Mouse (Mus musculus): ENCODE measurements at regions not wholly inside any gene's neighbourhood (a gene's known extent, or its start where the extent isn't known, plus 50 kb on each side); places are given as distances from the start of the nearest gene placed in this dataset.
"Not testable (repeated sequence)": the region's sequence is repeated elsewhere in the genome, so short reads cannot be mapped to it uniquely, and the experiment has no call there.

DNA sequence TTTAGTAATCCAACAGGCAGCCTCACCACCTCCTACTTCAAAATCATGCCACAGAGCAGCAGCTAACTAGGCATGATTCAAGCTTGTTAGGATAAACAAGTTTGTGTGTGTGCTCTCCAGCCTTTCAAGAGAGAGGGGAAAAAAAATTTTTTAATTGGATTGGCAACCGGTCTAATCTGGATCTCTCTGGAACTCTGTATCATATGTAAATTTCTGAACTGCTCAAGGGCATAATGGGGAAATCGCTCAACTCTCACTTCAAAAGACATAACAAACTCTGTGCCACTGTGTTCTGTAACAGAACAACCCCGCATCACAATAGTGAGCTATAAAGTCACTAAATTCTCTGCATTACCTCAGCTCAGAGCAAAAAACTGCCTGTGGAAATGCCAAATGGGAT, 147.9 kb upstream of the Krtap11-1 start:
- no peak for DNase-seq

DNA sequence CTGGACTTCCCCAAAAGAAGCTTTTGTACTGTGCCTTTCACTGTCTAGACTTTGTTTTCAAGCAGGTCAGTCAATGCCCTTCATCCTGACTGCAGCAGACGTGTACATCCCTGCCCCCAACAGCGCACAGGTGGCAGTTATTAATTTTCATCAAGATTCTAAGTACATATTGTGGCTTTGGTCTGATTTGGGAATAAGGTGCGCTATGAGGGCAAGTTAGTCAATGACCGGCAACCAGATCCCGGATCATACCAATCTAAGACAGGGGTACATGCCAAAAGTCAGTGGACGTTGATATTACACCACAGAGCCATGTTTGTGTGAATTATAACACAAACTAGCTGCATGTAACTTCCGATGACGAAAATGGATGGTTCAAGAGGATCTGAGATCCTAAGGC, 144.7 kb upstream of the Krtap11-1 start:
- DNase-seq = not testable (repeated sequence)

DNA sequence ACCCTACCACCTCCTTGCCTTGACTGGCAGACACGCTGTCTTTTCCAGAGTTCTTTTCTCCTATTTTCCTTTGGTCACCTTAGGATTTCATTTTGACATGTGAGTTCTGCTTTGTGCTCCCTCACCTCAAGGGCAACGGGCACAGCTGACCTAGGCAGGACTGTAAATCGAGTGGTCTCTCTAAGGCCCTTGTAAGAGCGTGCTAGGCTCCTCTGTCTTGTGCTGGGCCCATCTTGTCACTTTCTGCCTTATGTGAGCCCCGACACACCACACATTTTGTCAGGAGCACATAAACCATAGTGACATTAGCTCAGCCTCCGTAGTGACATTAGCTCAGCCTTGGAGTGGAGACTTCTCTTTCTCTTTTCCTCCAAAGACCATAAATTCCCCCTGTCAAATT, 133.3 kb upstream of the Krtap11-1 start:
- DNase-seq = no peak

DNA sequence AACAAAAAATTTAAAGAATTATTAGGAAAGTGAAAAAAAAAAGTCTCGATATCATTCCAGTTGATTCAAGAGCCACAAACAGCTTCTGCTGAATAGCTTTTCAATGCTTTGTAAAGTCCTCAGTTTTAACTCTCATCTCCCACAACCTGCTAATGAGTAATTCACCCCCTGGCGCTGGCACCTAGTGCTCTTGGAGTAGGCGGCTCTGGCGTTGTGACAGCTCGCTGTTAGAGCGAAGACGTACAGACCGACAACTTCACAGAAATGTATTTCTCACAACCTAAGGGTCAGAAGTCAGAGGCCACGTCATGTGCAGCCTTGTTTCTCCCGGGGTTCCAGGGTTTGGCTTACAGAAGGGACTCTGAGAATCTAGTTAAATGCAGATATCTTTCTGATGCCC, 132.2 kb upstream of the Krtap11-1 start:
- DNase-seq = no peak

GRCm38 (mm10) chr16:89702406-89702805, 131.4 kb upstream of the Krtap11-1 start:
- no peak for DNase-seq

DNA sequence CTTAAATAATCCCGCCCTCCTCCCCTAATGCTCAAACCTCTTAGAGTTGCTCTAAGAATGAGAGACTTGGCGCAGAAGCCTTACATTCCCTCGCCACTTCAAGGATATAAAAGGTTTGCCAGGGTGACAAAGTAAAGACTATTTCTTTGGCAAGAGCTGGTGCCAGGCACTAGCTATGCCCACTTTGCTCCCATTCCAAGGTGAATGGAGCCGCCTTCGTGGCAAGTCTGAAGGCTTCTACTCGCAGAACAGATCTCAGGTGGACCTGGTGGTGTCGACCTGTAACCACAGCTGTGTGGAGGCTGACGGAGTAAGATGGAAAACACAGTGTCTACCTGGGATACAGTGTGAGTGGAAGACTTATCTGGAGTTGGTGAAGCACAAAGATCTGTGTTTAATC, 130.8 kb upstream of the Krtap11-1 start:
- no peak for DNase-seq

GRCm38 (mm10) chr16:89699710-89700109, 128.7 kb upstream of the Krtap11-1 start:
- no peak for DNase-seq

DNA sequence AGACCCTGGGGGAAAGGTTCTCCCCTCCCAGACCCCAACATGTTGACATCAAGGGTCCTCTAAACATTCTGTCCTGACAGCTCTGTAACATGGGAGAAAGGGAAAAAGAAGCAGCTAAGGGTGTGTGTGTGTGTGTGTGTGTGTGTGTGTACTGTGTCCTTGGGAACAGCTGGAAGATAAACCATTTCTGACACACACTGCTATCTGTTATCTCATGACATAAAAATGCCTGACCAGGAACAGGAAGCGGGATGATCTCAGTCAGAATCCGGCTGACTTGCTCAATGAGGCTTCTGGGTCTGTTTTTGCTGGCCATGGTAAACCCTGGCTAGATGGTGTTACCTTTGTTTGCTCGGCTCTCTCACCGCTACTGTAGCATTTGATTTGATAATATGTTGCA, 124.8 kb upstream of the Krtap11-1 start:
- peak; percentile 24 for DNase-seq

DNA sequence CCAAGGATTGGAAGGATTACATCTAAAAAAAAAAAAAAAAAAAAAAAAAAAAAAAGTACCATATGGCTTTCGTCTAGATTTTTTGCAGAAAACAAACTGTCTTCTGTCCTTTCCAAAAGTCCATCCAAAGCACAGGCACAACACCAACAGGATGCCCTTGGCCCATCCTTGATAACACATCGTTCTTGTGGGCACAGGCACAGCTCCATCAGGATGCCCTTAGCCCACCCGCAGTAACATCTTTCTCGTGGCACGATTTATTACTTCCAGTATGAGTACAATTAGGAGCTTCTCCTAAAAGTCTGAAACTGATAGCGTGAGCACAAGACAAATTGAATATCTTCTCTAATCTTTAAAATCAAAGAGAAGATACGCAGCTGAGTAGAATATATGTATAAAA, 124.4 kb upstream of the Krtap11-1 start:
- no peak for DNase-seq

DNA sequence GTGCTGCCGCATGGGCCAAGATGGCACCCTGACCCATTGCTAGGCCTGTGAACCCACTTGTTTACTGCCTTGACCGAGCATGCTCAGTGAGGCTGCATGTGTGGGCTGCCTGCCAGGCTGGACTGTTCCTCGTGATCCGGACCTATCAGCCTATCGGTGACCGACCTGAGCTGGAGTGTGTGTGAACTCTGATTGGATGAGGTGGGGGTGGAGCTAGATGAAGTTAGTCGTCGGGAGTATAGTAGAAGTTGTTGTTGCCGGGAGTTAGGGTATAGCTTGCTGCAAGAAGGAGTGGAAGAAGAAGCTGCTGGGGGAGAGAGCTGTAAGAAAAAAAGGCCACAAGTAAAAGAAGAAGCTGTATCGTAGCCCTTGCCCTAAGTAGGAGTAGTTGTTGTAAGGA, 122.3 kb upstream of the Krtap11-1 start:
- no peak for DNase-seq

DNA sequence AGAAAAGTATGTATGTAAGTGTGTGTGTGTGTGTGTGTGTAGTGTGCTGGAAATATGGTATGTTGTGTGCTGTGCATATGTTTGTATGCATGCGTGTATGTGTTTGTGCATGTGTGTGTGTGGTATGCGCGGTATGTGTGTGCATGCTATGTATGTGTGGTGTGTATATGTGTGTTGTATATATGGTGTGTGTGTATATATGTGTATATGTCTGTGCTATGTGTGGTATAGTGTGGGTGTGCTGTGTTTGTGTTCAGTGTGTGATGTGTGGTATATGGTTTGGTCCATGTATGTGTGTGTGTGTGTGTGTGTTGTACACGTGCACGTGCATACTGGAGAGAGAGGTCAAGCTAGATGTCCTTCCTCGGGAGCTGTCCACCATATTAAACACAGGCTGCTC, 108.5 kb upstream of the Krtap11-1 start:
- DNase-seq = no peak

GRCm38 (mm10) chr16:89678446-89679015, 107.5 kb upstream of the Krtap11-1 start:
- no peak for DNase-seq

DNA sequence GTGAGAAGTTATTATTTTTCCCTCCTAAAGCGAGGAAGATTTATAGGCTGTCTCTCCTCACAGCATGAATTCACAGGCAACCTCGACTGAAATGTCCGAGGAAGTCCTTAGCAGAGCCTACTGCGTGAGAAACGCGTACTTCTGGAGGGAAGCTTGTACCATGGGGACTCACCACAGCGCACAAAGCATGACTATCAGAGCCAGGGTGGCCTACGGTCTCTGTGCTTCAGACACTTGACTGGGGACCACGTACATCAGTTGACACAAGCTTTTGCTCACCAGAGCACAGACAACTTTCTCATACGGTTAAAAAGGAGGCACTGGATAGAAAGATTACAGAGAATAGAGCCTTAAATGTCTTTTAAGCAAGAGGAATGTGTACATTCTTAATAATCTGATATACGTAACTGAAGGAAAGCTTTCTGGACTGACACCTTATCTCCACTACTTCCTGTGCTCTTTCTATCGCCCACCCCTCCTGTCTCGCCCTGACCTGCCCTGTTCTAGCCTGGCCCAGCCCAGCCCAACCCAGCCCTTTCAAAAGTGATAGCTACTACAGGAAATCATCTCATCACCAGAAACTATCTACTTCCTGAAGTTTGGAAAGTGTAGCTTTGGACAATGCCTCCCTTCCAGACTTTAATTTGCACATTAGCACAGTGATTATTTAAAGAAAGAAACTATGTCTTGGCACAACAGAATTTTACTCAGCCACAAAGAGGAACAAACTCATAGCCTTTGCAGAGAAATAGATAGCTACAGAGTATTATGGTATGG, 104.2 kb upstream of the Krtap11-1 start:
- DNase-seq = no peak

GRCm38 (mm10) chr16:89674159-89674902, 103.3 kb upstream of the Krtap11-1 start:
- no peak for DNase-seq

GRCm38 (mm10) chr16:89671188-89671726, 100.3 kb upstream of the Krtap11-1 start:
- DNase-seq = no peak

- DNase-seq = no peak
These were observed 89.1 kb upstream of the Krtap11-1 start for GRCm38 (mm10) chr16:89660071-89660470.

GRCm38 (mm10) chr16:89656036-89656435, 85.1 kb upstream of the Krtap11-1 start:
- no peak for DNase-seq

DNA sequence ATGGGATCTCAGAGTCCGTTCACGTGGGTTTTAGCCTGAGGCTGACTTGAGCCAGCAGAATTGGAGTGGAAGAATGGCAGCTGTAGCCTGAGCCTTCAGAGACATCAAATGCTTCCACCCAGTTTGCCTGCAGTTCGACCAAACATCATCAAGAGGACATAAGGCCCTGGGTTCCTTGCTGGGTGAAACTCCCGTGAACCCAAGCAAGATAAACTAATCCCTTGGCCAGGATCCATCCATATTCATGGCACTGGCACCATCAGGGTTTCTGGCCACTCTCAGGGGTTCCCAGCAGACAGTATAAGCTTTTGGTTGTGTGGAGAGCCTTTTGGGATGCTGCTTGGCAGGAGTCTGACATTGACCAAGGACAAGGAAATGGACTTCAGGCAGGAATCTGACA, 77.7 kb upstream of the Krtap11-1 start:
- DNase-seq = no peak

DNA sequence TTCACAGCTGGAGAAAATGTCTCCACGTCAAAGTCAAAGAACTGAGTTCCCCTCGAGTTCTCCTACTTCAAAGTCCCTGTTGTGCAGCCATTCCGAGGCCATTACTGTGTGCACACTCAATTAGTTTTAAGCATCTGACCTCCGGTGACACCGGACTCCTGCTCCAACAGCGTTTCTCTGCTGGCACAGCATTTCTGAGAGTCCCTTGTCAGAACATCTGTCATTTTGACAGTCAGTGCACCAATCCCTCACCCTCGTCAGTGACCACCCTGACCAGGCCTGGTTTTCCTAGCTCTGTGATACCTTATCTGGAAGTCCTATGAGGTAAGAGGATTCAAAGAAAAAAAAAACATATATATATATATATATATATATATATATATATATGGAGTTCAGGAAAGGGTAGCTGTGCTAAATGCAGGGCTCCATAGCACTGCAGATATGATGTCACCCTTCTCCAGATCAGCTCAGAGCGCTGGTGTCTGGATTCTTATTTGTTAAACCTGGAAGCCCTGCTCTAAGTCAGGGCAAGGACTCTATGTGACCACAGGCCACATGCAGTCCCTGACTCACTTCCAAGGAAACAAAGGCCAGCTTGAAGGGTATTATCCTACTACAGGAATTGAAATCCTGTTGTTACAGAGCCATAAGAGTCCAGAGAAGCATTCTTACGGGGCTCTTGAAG, 63.1 kb upstream of the Krtap11-1 start:
- no peak for DNase-seq

DNA sequence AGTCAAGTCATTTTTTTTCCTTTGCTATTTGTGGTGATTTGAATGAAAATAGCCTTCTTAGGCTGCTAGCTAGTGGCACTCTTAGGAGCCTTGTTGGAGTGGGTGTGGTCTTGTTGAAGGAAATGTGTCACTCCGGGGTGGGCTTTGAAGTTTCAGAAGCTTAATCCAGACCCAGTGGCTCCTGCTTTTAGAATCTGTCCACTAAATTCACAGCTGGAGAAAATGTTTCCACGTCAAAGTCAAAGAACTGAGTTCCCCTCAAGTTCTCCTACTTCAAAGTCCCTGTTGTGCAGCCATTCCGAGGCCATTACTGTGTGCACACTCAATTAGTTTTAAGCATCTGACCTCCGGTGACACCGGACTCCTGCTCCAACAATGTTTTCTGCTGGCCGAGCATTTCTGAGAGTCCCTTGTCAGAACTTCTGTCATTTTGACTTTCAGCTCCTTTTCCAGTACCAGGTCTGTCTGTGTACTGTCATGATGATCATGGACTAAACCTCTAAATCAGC, 61.2 kb upstream of the Krtap11-1 start:
- no peak for DNase-seq

DNA sequence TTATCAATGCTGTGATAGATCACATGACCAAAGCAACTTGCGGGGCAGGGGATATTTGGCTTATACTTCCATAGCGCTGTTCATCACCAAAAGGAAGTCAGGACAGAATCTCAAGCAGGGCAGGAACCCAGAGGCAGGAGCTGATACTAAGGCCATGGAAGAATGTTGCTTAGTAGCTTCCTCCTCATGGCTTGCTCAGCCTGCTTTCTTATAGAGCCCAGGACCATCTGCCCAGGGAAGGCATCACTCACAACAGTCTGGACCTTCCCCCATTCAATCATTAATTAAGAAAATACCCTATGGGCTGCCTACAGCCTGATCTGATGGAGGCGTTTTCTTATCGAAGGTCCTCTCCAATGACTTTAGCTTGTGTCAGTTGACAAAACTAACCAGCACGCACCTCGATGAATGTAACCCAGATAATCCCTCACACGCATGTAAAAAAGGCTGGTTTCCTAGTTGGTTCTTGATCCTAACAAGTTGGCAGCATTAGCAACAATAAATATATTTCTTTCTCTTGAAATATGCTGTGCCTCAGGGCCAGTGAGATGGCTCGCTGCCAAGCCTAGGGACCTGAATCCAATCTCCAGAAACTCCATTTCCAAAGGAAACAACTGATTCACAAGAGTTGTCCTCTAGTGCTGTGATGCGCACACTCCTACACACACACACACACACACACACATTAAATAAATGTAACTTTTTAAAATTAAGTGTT, 60.6 kb upstream of the Krtap11-1 start:
- DNase-seq = peak; percentile 8

- no peak for DNase-seq
These were observed 54.7 kb upstream of the Krtap11-1 start for GRCm38 (mm10) chr16:89625710-89626109.
